Mouse (Mus musculus) spleen, postnatal 10 days (tissue): Measurements from ENCODE around the gene Hist2h2aa2.
"Not testable (repeated sequence)": the region's sequence is repeated elsewhere in the genome, so short reads cannot be mapped to it uniquely, and the experiment has no call there.

Source experiments
- DNase-seq, 2 experiments: peaks; one replicate each; pipeline ENCODE4 v3.0.0; 2021 to 2022; ENCODE audit warnings: low spot score in 2 of 2

Gene Hist2h2aa2

GRCm38 (mm10) chr3:96237335-96237903, 2.7 kb downstream of the Hist2h2aa2 start:
- DNase-seq = peak in 1 of 2 experiments; percentile 53

GRCm38 (mm10) chr3:96236834-96237334, 3.2 kb downstream of the Hist2h2aa2 start:
- DNase-seq = peak in 1 of 2 experiments; percentile 45

GRCm38 (mm10) chr3:96235836-96236235, 4.2 kb downstream of the Hist2h2aa2 start:
- DNase-seq = no peak

DNA sequence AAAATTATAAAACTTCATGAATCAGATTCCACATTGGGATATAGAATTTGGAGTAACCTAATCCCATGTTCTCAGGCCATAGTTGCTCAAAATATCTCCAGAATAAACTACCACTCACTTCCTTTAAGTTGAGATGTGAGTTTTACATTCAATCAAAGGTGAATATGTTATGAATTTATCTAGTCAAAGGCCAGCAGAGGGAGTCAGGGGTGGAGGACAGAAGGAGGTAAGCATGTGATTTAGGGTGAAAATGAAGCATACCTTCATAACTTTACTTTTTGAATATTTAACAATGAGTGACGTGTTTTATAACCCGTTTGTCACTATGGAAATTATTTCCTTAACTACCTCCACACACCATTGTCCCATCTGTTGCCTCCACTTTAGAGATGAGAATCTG, 5.2 kb downstream of the Hist2h2aa2 start:
- no peak for DNase-seq

GRCm38 (mm10) chr3:96231758-96232120, 8.3 kb downstream of the Hist2h2aa2 start:
- no peak for DNase-seq

- no peak for DNase-seq
Observed at GRCm38 (mm10) chr3:96230910-96231757, 8.9 kb downstream of the Hist2h2aa2 start.

DNA sequence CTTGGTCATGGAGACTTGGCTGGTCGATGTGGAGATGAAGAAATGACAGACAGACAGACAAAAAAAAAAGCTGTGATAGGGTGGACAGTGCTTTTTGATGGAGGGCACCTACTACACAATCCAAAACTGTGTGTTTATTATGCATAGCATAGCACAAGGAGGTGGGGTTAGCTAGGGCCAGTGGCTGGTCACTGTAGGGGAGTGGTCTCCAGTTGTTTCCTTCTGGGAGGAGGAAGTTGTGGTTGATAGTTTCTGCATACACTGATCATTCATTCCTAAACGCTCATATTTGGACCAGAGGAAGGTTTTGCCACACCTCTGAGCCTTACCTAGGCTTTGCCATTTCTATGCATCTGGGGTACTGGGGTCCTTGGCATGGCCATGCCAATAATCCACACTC, 9.7 kb downstream of the Hist2h2aa2 start:
- no peak for DNase-seq

DNA sequence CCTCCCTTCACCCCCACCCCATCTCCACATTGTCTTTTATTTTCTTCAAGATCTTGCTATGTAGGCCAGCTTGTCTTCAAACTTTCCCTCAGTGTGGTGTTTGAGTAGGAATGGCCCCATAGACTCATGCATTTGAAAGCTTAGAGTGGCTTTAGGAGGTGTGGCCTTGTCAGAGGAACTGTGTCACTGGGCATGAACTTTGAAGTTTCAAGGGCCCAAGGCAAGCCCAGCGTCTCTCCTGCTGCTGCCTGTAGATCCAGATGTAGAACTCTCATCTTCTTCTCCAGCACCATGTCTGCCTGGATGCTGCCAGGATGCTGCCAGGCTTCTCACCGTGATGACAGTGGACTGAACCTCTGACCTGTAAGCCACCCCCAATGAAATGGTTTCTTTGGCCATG, 11.2 kb downstream of the Hist2h2aa2 start:
- DNase-seq = no peak

DNA sequence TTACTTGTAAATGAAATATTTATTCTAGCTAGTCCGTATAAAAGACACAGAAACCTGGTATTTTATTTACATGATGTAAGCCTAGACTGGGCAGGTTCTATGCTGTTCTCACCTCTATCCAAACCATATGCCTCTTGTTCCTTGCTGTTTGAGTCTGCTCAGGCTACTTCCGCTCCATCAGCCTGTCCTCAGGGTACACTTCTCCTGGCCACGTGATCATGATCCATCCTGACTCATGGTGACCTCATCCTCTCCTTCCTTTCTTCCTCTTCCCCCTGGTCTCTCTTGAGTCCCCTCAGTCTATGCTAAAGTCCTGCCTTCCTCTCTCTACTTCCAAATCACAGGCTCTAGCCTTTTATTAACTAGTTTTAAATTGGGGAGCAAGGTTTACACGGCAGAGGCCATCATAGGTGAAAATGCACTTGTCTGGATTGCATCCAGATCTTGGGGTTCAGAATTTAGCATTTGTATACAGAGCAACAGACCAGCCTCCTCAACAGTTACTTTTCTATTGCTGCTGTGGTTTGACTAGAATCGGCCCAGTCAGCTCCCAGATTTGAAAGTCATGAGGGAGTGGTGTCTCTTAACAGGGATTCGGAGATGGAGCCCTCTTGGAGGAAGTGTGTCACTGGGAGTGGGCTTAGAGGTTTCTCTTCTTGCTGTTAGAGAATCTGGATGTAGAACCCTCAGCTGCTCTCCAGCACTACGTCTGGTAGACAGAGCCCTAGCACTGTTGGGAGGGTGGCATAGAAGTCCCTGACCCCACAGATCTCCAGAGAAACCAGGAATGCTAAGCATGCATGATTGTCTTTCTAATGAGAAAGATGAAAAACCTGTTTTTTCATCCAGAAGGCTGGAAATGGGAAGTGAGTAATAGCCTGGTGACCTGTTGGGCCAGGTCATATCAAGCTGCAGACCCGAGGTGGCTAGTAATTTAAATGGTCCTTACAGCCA, 13.1 kb downstream of the Hist2h2aa2 start:
- DNase-seq = no peak

- no peak for DNase-seq
Observed at GRCm38 (mm10) chr3:96225421-96225820, 14.7 kb downstream of the Hist2h2aa2 start.

GRCm38 (mm10) chr3:96222774-96223173, 17.3 kb downstream of the Hist2h2aa2 start:
- peak in 1 of 2 experiments; percentile 17 for DNase-seq

DNA sequence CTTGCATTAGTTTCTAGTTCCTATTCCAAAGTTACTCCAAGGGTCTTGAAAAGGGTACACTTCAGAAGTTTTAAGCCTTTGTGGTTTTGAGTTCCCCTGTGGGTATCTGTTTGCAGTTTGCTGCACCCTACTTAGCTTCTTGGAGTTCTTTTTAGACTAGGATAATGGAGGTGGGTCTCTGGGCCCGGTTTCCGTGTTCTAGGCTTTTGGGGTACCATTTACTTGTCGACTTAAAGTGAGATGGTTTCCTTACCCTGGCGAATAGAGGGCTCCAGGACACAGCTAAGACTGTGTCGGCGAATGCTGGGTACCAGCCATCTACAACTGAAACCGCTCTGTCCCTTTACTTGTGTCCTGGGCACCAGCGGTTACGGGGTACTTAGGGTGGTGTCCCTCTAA, 18.4 kb downstream of the Hist2h2aa2 start:
- DNase-seq = peak; percentile 62 to 75

GRCm38 (mm10) chr3:96220765-96221639, 19.1 kb downstream of the Hist2h2aa2 start, which contains the start of the genes Hist2h2ac and Hist2h2be:
Gene Hist2h2ac (minus strand): TSS chr3:96220880.
Gene Hist2h2be (plus strand): TSS chr3:96221119.
- DNase-seq = peak; percentile 88 to 96

DNA sequence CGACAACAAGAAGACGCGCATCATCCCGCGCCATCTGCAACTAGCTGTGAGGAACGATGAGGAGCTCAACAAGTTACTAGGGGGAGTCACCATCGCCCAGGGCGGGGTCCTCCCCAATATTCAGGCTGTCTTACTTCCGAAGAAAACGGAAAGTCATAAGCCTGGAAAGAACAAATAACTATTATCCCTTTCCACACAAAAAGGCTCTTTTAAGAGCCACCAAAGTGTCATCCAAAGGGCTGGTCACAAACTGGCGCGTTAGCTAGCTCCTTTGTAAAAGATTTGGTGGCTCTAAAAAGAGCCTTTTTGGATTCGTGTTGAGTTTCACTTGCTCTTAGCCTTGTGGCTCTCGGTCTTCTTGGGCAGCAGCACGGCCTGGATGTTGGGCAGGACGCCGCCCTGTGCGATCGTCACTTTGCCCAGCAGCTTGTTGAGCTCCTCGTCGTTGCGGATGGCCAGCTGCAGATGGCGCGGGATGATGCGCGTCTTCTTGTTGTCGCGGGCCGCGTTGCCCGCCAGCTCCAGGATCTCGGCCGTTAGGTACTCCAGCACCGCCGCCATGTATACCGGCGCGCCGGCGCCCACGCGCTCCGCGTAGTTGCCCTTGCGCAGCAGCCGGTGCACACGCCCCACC, 19.8 kb downstream of the Hist2h2aa2 start:
- not testable (repeated sequence) for DNase-seq

GRCm38 (mm10) chr3:96219661-96220130, 20.4 kb downstream of the Hist2h2aa2 start, which contains the start of the genes Bola1 and Hist2h2ab:
Gene Bola1 (minus strand): TSS chr3:96219709.
Gene Hist2h2ab (plus strand): TSS chr3:96219865.
- DNase-seq = peak; percentile 81 to 91

- DNase-seq = peak; percentile 54 to 65
Observed at GRCm38 (mm10) chr3:96219191-96219641, 20.9 kb downstream of the Hist2h2aa2 start.

DNA sequence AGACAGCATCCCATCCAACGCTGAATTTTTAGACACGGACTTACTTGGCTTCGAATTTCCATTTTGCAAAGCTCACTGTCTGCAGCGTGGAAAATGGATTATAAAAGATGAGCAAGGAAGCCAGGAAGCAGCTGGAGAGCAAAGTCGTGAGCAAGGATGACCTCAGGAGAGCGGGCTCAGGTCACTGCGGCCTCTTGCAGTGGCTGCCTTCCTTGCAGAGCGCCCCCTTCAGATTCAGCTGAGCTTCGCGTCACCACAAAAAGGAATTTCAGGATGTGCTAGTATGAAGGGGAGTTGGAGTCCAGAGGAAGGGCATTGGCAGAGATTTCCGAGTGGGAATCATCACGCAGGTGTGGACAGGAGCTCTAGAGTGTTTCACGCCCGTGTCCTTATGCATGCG, 30.8 kb downstream of the Hist2h2aa2 start:
- no peak for DNase-seq

- no peak for DNase-seq
Observed at GRCm38 (mm10) chr3:96207819-96208218, 32.3 kb downstream of the Hist2h2aa2 start.

DNA sequence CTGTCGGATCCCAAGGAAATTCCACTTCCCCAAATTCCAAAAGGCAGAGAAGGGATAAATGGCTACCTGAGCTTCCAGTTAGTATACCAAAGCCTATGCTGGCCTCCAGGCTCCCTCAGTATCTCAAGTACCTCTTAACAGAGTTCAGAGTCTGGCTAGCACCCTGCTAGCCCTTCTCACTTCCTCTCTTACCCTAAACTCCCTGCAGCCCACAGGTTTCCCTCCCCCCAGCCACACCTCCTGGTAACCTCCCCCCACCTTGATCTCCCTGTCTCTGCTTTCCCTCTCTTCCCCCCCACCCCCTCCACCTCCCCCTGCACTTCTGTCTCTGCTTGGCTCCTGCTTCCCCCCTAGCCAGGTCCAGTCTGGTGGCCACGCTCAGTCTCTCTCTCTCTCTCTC, 40.3 kb downstream of the Hist2h2aa2 start:
- no peak for DNase-seq
